Mouse (Mus musculus) bone marrow macrophage, adult 2 months (primary cell): ENCODE results near the gene Prkar1b. TPM values are rescaled to one million over a fixed set of nuclear protein-coding genes. Genes with fewer than 3 reads are reported as not detected.

Experiments used
- H3K27ac ChIP-seq: 2 replicates; pipeline ENCODE4 v1.5.1; 2012; ENCODE audit warnings: low read depth, low read length; ENCODE audit not compliant: insufficient read depth
- H3K4me1 ChIP-seq: 2 replicates; pipeline ENCODE4 v1.6.1; 2012; ENCODE audit warnings: low read length; ENCODE audit not compliant: control insufficient read depth, insufficient read depth
- H3K4me3 ChIP-seq: 2 replicates; pipeline ENCODE4 v1.5.1; 2012; ENCODE audit warnings: mild to moderate bottlenecking, low read length, moderate library complexity; ENCODE audit not compliant: insufficient read depth
- CTCF ChIP-seq: IDR thresholded peaks from 2 replicates; pipeline ENCODE4 v1.5.1; 2012; ENCODE audit warnings: low read depth, mild to moderate bottlenecking, low read length, moderate library complexity
- POLR2A ChIP-seq: IDR thresholded peaks from 2 replicates; pipeline ENCODE4 v1.6.1; 2012; ENCODE audit warnings: mild to moderate bottlenecking, low read depth, low read length, borderline replicate concordance
- polyA plus RNA-seq: library from polyadenylated mRNA; stranded (reverse); fragments of >200 nt; gene quantifications from 2 replicates; pipeline ENCODE4 v1.2.4, GENCODE M21; 2012; ENCODE audit not compliant: missing spikeins, insufficient read depth, insufficient read length

Prkar1b gene
- polyA plus RNA-seq, 1 experiment: 2.1 TPM

DNA sequence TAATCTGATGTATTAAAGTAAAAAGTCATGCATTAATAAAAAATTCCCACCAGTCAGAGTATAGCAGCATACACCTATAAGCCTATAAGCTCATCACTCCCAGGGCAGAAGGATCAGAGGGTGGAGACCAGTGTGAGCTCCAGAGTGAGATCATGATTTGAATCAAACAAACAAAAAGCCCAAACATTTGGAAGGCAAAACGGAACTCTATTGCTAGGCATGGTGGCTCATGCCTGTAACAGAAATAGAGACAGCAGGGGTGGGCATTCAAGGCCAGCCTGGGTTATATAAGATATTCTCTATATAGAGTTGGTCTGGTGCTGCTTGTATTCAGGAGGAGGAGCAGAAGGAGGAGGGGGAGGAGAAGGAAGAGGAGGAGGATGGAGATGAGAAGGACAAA lies 13.5 kb downstream of the Prkar1b start:
- Histone ChIP-seq H3K27ac (no peak overlapping the region), H3K4me3 (no peak overlapping the region), H3K4me1 (peaks cover 8% of the 10 kb centered on the region)
- TF ChIP-seq CTCF (no peak), POLR2A (no peak)

DNA sequence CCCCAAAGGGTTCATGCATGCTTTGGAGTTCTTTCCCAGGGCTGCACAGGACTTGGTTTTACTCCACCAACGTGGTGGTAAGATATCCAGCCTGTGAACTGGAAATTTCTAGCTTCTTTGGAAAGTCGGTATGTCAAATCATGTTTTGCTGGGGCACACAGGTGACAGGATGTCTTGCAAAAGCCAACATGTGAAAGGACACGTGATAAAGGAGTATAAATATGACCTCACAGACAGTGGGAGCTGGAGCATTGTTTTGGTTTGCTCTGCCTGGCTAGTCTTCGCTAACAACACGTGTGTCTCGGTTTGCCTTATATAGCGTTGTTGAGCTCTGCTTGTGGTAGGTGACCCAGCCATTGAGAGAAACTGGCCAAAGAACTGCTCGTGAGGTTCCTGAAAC lies 15.3 kb downstream of the Prkar1b start:
- H3K4me3 ChIP-seq: no peak overlapping the region
- TF ChIP-seq CTCF (no peak), POLR2A (no peak)
- no peaks in the 10 kb centered on the region for H3K4me1 ChIP-seq
- no peak overlapping the region for H3K27ac ChIP-seq

DNA sequence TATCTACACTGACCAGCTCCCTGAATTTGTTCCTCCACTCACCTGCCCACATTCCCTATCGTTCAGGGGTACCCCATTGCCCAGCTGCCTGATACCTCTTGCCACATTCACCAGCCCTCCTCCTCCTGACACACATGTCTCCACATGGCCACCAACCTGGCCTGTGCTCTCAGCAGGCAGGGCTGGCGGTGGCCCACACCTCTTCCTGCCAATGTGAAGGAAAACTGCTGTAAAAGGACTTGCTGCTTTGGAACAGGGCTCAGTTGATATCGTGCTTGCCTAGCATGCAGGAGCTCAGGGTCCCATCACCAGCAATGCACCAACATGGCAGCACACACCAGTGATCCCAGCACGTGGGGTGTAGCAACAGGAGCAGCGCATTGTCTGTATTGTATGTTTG lies 19.4 kb downstream of the Prkar1b start:
- no peaks in the 10 kb centered on the region for H3K4me1 ChIP-seq
- no peak overlapping the region for H3K27ac ChIP-seq
- TF ChIP-seq POLR2A: no peak
- no peak for TF ChIP-seq CTCF
- no peak overlapping the region for H3K4me3 ChIP-seq

DNA sequence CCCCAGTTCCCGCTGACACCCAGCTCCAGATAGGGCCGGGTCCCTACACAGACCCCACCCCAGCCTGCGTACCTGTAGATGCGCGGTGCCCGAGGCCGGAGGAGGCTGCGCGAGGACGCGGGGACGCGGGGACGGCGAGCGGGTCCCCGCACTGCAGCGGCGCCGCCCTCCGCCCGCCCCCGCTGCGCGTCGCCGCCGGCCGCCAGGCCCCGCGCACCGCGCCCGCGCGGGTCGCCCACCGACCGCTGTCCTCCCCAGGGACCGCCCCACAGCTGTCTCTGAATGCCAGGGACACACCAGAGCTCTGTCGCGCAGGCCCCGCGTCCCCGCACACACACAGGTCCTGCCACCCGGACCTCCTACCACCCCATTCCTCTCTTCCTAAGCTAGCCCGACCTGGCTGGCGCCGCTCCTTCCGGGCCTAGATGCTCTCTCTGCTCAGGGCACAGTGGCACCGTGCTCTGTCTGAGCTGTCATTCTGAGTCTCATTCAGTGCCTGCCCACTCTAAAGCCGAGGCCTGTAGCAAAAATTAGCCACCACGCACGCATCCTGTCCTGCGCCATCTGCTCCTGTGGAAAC lies 20.1 kb downstream of the Prkar1b start:
- Histone ChIP-seq H3K4me1 (no peaks in the 10 kb centered on the region), H3K4me3 (peak overlapping the region; percentile 26; the same call in 1 of the 2 replicates), H3K27ac (no peak overlapping the region)
- TF ChIP-seq POLR2A: no peak
- no peak for TF ChIP-seq CTCF

DNA sequence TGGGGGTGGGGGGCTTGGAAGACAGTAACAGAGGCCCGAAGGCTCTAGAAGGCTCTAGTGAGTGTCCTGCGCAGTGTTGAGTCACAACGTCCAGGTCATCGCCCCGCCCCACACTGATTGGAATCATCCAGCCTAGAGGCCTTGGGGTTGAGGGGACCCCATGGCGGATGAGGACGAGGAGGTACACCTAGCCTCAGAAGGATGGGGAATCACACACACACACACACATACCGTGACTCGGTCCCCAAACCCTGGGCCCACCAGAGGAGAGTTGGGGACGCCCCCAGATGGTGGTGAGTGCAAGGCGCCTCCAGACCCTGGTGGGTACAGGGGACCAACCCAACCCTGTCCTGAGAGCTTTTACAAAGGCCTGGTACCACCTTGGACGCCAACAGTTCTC lies 20.7 kb downstream of the Prkar1b start:
- TF ChIP-seq CTCF: no peak
- TF ChIP-seq POLR2A: no peak
- no peak overlapping the region for H3K4me3 ChIP-seq
- no peaks in the 10 kb centered on the region for H3K4me1 ChIP-seq
- H3K27ac ChIP-seq: no peak overlapping the region

DNA sequence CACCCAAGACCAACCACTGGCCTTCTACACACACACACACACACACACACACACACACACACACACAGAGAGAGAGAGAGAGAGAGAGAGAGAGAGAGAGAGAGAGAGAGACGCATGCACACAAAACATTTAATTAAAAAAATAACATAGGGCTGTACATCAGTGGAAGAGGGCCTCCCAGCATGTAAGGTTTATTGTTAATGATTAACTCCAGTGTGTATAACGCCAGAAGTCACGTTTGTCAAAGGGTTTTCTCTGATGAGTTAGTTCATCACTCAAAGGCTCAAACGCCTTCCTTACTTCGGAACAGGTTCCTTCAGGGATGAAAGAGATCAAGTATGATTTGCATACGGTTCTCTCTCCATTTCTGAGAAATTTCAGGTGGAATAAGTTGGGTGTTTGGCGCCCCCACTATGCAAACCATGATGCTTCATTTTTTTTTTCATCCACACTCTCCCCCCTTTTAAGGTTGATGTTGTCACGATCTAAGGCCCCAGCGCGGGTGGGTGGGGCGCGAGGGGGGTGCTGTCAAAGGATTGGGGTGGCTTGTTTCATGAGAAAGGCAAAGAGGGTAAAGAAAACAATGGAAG lies 21.2 kb downstream of the Prkar1b start:
- H3K27ac ChIP-seq: no peak overlapping the region
- H3K4me1 ChIP-seq: no peaks in the 10 kb centered on the region
- H3K4me3 ChIP-seq: no peak overlapping the region
- no peak for TF ChIP-seq POLR2A
- no peak for TF ChIP-seq CTCF

DNA sequence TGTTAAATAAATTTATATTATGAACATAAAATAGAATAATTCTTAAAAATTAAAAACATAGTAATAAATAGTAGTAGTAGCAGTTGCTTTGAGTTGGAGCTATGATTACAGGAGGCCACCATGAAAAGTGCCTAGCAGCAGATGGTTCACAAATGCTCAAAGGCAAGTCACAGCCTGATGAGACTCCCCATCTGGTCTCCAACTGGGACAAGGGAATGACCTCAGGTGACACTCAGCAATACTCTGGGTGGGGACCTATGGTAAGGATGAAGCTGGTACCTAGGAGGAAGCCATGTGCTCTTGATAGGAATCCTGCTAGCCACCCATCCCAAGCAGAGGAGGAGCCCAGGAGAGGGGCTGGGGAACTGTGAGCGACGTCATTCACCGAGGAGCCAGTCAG lies 24.1 kb downstream of the Prkar1b start:
- Histone ChIP-seq H3K27ac (no peak overlapping the region), H3K4me1 (no peaks in the 10 kb centered on the region), H3K4me3 (no peak overlapping the region)
- TF ChIP-seq POLR2A: no peak
- TF ChIP-seq CTCF: no peak

DNA sequence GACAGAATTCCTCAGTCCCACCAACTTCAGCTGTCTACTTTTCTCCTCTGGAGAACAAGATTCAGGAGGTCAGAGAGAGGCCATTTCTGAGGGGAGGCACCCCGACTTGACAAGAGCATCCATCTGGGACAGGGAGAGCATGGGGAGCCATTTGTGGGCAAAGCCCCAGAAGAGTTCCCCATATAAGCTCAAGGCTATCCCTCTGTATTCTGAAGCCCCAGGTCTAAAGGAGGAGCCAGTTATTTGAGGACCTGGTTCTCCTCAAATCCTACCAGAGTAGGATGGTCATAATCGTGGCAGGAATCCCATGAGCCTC lies 30.9 kb downstream of the Prkar1b start:
- TF ChIP-seq POLR2A: no peak
- no peak for TF ChIP-seq CTCF
- Histone ChIP-seq H3K4me3 (no peak overlapping the region), H3K27ac (no peak overlapping the region), H3K4me1 (0 out of 2 replicates have a peak, but pooled peaks cover 2% of the 10 kb centered on the region)

DNA sequence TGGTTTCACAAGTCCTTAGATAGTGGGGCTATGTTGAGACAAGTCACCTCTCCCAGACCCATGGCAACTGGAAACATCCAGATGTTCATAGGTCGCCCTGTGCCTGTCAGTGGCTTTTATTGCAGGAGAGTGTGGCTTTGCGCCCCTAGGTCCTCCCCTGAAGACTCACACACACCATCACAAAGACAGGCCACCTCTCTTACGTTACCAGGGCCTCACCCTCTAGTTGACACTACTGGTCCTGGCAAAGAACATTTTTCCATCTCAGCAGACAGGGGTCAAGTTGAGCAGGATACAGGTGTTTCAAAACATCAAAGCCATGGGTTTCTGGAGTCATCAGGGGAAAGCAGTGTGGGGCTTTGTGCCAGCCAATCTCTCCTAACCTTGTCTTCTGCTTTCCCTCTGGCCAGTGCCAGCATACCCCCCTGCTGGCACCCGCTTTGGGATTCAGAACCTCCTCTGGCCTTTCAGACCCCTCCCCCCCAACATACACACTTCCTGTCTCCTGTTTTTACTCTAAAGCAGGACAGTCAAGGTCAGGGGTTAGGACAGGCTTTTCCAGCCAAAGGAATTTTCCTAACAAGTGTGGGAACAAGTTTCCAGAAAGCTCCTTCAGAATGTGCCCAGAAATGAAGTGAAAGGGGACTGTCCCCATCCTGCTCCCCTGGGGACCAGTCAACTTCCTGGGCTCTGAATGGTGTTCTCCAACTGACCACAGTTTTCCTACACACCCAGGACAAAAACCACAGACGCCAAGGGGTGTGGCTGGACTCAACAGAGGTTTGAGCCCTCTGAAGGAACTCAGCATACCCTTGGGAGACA lies 31.5 kb downstream of the Prkar1b start:
- TF ChIP-seq CTCF (no peak), POLR2A (no peak)
- 0 out of 2 replicates have a peak, but pooled peaks cover 2% of the 10 kb centered on the region for H3K4me1 ChIP-seq
- H3K4me3 ChIP-seq: no peak overlapping the region
- H3K27ac ChIP-seq: no peak overlapping the region

DNA sequence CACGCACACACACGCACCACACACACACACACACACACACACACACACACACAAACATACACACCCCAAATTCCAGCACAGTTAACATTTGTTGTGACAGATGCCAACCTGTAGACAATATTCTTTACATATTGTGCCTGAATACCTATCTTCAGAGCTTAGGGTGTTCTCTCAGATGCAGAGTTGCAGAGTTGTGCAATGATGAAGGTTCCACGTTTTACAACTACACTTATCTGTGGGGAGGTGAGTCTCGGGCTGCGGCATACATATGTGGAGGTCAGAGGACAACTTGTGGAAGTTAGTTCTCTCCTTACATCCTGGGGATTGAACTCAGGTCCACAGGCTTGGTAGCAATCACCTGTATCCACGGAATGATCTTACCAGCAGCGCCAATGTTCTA lies 34.3 kb downstream of the Prkar1b start:
- Histone ChIP-seq H3K27ac (no peak overlapping the region), H3K4me1 (0 out of 2 replicates have a peak, but pooled peaks cover 2% of the 10 kb centered on the region), H3K4me3 (no peak overlapping the region)
- no peak for TF ChIP-seq POLR2A
